Mouse (Mus musculus) hindbrain, embryonic 16.5 days (tissue): ENCODE data around the gene Mad2l2. TPM values are rescaled to one million over a fixed set of nuclear protein-coding genes. Genes with fewer than 3 reads are reported as not detected.
"Not testable (repeated sequence)": the region's sequence is repeated elsewhere in the genome, so short reads cannot be mapped to it uniquely, and the experiment has no call there.

Experiments
- ATAC-seq: fragments of 200-750 bp; cut with Nextera tagmentation; 2 replicates; pipeline ENCODE4 v1.8.0; 2017; ENCODE audit warnings: moderate TSS enrichment, moderate library complexity
- H3K27ac ChIP-seq: fragments of 300-500 bp; sonication (generic); 2 replicates; pipeline ENCODE4 v1.5.1; 2014; ENCODE audit warnings: low read depth, mild to moderate bottlenecking, control low read depth, low read length, moderate library complexity
- H3K27me3 ChIP-seq: fragments of 300-500 bp; sonication (generic); replicated peaks from 2 replicates; pipeline ENCODE4 v1.6.1; 2014; ENCODE audit warnings: low read length; ENCODE audit not compliant: control insufficient read depth, insufficient read depth
- H3K36me3 ChIP-seq: fragments of 300-500 bp; sonication (generic); 2 replicates; pipeline ENCODE4 v1.6.1; 2014; ENCODE audit warnings: mild to moderate bottlenecking, low read length, moderate library complexity, mixed read lengths; ENCODE audit not compliant: control insufficient read depth, insufficient read depth
- H3K4me1 ChIP-seq: fragments of 300-500 bp; sonication (generic); 2 replicates; pipeline ENCODE4 v1.6.1; 2014; ENCODE audit warnings: low read depth, low read length; ENCODE audit not compliant: control insufficient read depth, insufficient read depth
- H3K4me2 ChIP-seq: fragments of 300-500 bp; sonication (generic); 2 replicates; pipeline ENCODE4 v1.6.1; 2014; ENCODE audit warnings: mild to moderate bottlenecking, low read length, control low read depth, moderate library complexity
- H3K4me3 ChIP-seq: fragments of 300-500 bp; sonication (generic); 2 replicates; pipeline ENCODE4 v1.5.1; 2014; ENCODE audit warnings: mild to moderate bottlenecking, low read length, control low read depth, moderate library complexity
- H3K9ac ChIP-seq: fragments of 300-500 bp; sonication (generic); 2 replicates; pipeline ENCODE4 v1.6.1; 2014; ENCODE audit warnings: low read depth, mild to moderate bottlenecking, control low read depth, low read length, moderate library complexity
- H3K9me3 ChIP-seq: fragments of 300-500 bp; sonication (generic); 2 replicates; pipeline ENCODE4 v1.6.1; 2014; ENCODE audit warnings: mild to moderate bottlenecking, low read length, moderate library complexity; ENCODE audit not compliant: control insufficient read depth
- WGBS: fragments of 180-500 bp; shearing (Covaris S2); extraction: QIAGEN DNeasy Blood & Tissue Kit; methylation state at CpG from one replicate; pipeline ENCODE4 v1.1.7; 2014; 5-methylcytosine and 5-hydroxymethylcytosine counted together
- polyA plus RNA-seq: library from polyadenylated mRNA; unstranded; fragments of >200 nt; fragmentation: Nextera tagmentation; extraction: Ambion mirVana; gene quantifications from 2 replicates; pipeline ENCODE4 v1.2.1, GENCODE M21; 2015

Gene Mad2l2
- polyA plus RNA-seq, 1 experiment from 2014 or later, result 98.0 TPM

DNA sequence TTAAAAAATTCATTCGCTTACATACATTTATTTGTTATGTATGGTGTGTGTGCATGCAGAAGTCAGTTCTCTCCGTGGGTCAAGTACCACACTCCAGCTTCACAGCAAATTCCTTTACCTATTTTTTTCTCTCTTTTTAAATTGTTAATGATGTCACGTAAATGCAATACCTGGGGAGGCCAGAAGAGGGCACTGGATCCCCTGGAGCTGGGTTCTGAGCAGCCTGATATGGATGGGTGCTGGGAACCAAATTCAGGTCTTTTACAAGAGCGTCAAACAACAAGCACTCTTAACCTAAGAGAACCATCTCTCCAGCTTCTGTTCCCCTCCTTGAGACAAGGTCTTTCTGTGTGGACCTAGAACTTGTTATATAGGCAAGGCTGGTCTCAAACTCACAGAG, 13.5 kb upstream of the Mad2l2 start:
- Histone ChIP-seq H3K36me3 (peaks cover 4% of the 10 kb centered on the region; the same call in 1 of the 2 replicates), H3K27me3 (no peaks in the 10 kb centered on the region), H3K27ac (no peak overlapping the region), H3K4me3 (no peak overlapping the region), H3K4me2 (no peak overlapping the region), H3K9ac (no peak overlapping the region), H3K9me3 (no peaks in the 10 kb centered on the region), H3K4me1 (peaks cover 14% of the 10 kb centered on the region)
- 76% methylated on average over 4 of the region's 4 CpGs for WGBS
- ATAC-seq, result no peak

DNA sequence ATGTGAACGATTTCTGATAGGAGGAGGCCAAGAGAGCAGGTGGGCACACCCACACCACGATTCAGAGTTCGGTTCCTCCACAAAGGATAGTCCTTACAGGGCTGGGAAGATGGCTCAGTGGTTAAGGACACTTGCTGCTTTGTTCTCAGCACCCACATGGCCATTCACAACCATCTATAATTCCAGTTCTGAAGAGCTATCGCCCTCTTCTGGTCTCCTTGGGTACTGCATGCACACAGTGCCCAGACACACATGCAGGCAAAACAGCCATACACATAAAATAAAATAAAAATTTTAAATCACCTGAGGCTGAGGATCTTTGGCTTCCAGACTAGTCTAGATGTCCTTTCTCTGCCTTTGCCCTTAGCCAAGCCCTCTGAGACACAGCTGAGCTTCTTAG, 12.8 kb upstream of the Mad2l2 start:
- 78% methylated on average over 4 of the region's 4 CpGs for WGBS
- no peak overlapping the region for H3K4me3 ChIP-seq
- H3K27me3 ChIP-seq, result no peaks in the 10 kb centered on the region
- H3K4me1 ChIP-seq, result peaks cover 19% of the 10 kb centered on the region
- no peak overlapping the region for H3K9ac ChIP-seq
- no peak for ATAC-seq
- no peaks in the 10 kb centered on the region for H3K9me3 ChIP-seq
- no peak overlapping the region for H3K27ac ChIP-seq
- H3K36me3 ChIP-seq, result peaks cover under 1% of the 10 kb centered on the region; the same call in 1 of the 2 replicates
- H3K4me2 ChIP-seq, result no peak overlapping the region

- not testable (repeated sequence) for H3K4me2 ChIP-seq, H3K27ac ChIP-seq, H3K36me3 ChIP-seq, H3K27me3 ChIP-seq, H3K9ac ChIP-seq, H3K4me3 ChIP-seq, H3K9me3 ChIP-seq, ATAC-seq
- WGBS, result 88% methylated on average over 9 of the region's 9 CpGs
- peaks cover 31% of the 10 kb centered on the region for H3K4me1 ChIP-seq
Observed at GRCm38 (mm10) chr4:148119578-148119977, 10.6 kb upstream of the Mad2l2 start.

DNA sequence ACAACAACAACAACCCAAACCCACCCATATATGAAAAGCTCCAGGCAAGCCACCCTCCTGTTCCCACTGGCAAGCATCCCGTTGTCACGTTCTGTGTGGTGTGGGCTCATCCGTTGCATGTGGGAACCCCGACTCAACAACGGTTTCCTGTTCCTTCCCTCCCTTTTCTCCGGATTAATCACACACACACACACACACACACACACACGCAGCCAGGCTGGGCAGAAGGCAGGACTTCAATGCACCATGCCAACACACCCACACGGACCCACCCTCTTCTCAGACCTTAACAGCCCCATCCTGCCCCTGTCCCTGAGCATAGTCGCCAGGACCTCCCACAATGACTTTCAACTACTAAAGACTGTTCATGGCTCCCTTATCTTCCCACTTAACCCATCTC, 9.6 kb upstream of the Mad2l2 start:
- Histone ChIP-seq H3K36me3 (no peaks in the 10 kb centered on the region), H3K9me3 (no peaks in the 10 kb centered on the region), H3K27me3 (no peaks in the 10 kb centered on the region), H3K27ac (peak overlapping the region; percentile 73), H3K9ac (no peak overlapping the region), H3K4me1 (peaks cover 24% of the 10 kb centered on the region), H3K4me2 (no peak overlapping the region), H3K4me3 (no peak overlapping the region)
- 60% methylated on average over 9 of the region's 9 CpGs for WGBS
- ATAC-seq, result no peak

- Histone ChIP-seq H3K9ac (no peak overlapping the region), H3K4me1 (peaks cover 23% of the 10 kb centered on the region)
- peak; percentile 77 for ATAC-seq
Observed at GRCm38 (mm10) chr4:148121362-148121761, 8.8 kb upstream of the Mad2l2 start.

GRCm38 (mm10) chr4:148121982-148122693, 8.0 kb upstream of the Mad2l2 start:
- ATAC-seq, result peak; percentile 85
- no peaks in the 10 kb centered on the region for H3K27me3 ChIP-seq
- no peaks in the 10 kb centered on the region for H3K9me3 ChIP-seq
- whole genome bisulfite sequencing, result 9% methylated on average over 6 of the region's 6 CpGs
- H3K4me2 ChIP-seq, result no peak overlapping the region
- H3K9ac ChIP-seq, result peak overlapping the region; percentile 38; the same call in 1 of the 2 replicates
- no peaks in the 10 kb centered on the region for H3K36me3 ChIP-seq
- no peak overlapping the region for H3K4me3 ChIP-seq
- peaks cover 23% of the 10 kb centered on the region for H3K4me1 ChIP-seq
- H3K27ac ChIP-seq, result peak overlapping the region; percentile 80

More at GRCm38 (mm10) chr4:148121362-148121761, 8.8 kb upstream of the Mad2l2 start:
- Histone ChIP-seq H3K36me3 (no peaks in the 10 kb centered on the region), H3K4me3 (no peak overlapping the region), H3K27me3 (no peaks in the 10 kb centered on the region), H3K4me2 (no peak overlapping the region), H3K9me3 (no peaks in the 10 kb centered on the region), H3K27ac (peak overlapping the region; percentile 80)
- 48% methylated on average over 4 of the region's 4 CpGs for WGBS

GRCm38 (mm10) chr4:148122694-148123066, 7.5 kb upstream of the Mad2l2 start:
- H3K9ac ChIP-seq, result no peak overlapping the region
- no peak overlapping the region for H3K4me2 ChIP-seq
- no peak overlapping the region for H3K4me3 ChIP-seq
- H3K9me3 ChIP-seq, result no peaks in the 10 kb centered on the region
- WGBS, result 70% methylated on average over 3 of the region's 3 CpGs
- peaks cover 23% of the 10 kb centered on the region for H3K4me1 ChIP-seq
- no peaks in the 10 kb centered on the region for H3K27me3 ChIP-seq
- no peak for ATAC-seq
- peak overlapping the region; percentile 80 for H3K27ac ChIP-seq
- no peaks in the 10 kb centered on the region for H3K36me3 ChIP-seq

- H3K9me3 ChIP-seq, result no peaks in the 10 kb centered on the region
- no peaks in the 10 kb centered on the region for H3K27me3 ChIP-seq
- peaks cover 22% of the 10 kb centered on the region for H3K4me1 ChIP-seq
- peak overlapping the region; percentile 36 for H3K27ac ChIP-seq
- WGBS, result 29% methylated on average over 1 of the region's 1 CpGs
- peak overlapping the region; percentile 74 for H3K4me3 ChIP-seq
- peak overlapping the region; percentile 25 for H3K9ac ChIP-seq
- no peaks in the 10 kb centered on the region for H3K36me3 ChIP-seq
- peak overlapping the region; percentile 66 for H3K4me2 ChIP-seq
- ATAC-seq, result no peak
Observed at GRCm38 (mm10) chr4:148128241-148128640, 1.9 kb upstream of the Mad2l2 start.

GRCm38 (mm10) chr4:148128672-148129071, 1.5 kb upstream of the Mad2l2 start:
- H3K4me3 ChIP-seq, result peak overlapping the region; percentile 74
- no peak for ATAC-seq
- H3K27ac ChIP-seq, result peak overlapping the region; percentile 36
- peak overlapping the region; percentile 66 for H3K4me2 ChIP-seq
- H3K36me3 ChIP-seq, result no peaks in the 10 kb centered on the region
- H3K27me3 ChIP-seq, result no peaks in the 10 kb centered on the region
- 52% methylated on average over 2 of the region's 2 CpGs for WGBS
- H3K9me3 ChIP-seq, result no peaks in the 10 kb centered on the region
- peak overlapping the region; percentile 93 for H3K9ac ChIP-seq
- H3K4me1 ChIP-seq, result peaks cover 18% of the 10 kb centered on the region
